Mouse (Mus musculus): ENCODE data around the gene Npc2. TPM values are rescaled to one million over a fixed set of nuclear protein-coding genes. Genes with fewer than 3 reads are reported as not detected.

Npc2 gene
- polyA plus RNA-seq, 1 experiment from 2014 or later, result 56.5 TPM

- Histone ChIP-seq H3K4me1 (replicated peaks) (no peaks in the 10 kb centered on the region), H3K27me3 (replicated peaks) (no peaks in the 10 kb centered on the region), H3K27ac (ENCODE audit: poor library complexity, severe bottlenecking) (no peak overlapping the region), H3K4me2 (no peak overlapping the region), H3K36me3 (no peaks in the 10 kb centered on the region), H3K4me3 (no peak overlapping the region), H3K9ac (no peak overlapping the region), H3K9me3 (replicated peaks) (no peaks in the 10 kb centered on the region)
- WGBS, result 47% methylated on average over 4 of the region's 4 CpGs
- no peak for ATAC-seq (ENCODE audit: insufficient number of reproducible peaks, low FRiP score)
Observed at GRCm38 (mm10) chr12:84726986-84727385, 46.0 kb downstream of the Npc2 start.

DNA sequence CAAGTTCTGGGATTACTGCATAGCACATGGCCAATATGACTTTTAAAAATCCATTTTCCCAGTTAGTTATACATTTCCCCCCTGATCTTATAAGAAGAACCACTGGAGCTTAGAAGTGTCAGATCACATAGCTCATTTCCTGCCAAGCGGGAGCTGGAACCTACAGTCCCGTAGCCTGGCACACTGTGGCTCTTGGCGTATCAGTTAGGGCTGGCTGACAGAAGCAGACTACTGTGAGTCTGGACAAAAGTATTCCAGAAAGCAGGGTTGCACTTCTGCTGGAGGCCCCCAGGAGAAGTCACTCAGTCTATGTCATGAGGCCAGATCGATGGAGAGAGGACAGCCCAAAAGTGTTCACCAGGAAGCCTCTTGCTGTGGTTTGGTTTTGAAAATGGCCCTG is 46.6 kb downstream of the Npc2 start:
- 73% methylated on average over 4 of the region's 4 CpGs for WGBS

DNA sequence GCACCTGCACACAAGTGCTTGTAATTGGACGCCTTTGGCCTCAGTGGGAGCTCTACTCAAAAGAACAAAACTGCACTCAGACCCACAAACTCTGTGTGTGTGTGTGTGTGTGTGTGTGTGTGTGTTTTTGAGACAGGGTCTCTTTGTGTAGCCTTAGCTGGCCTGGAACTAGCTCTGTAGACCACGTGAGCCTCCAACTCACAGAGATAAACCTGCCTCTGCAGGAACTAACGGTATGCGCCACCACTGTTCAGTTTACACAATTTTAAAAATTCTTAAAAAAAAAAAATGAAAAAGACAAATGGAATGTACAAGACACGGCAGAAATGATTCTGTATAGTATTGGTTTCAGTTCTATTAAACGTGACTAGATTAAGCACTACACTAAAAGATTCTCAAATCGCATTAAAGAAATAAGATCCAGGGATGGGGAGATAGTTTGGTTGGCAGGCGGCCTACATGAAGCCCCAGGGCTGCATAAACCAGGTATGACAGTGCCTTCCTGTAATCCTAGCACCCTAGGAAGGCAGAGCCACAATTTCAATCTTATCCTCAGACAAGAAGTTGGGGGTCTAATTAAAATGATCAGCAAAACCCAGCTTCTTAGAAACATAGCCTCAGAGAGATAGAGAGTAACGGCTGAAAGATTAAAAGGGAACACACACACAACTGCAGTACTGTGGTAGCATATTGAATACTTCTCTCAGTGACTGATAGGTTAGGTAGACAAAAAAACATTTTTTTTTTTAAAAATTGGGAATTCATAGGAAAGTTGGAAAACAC is 54.3 kb downstream of the Npc2 start:
- Histone ChIP-seq H3K9me3 (replicated peaks) (no peaks in the 10 kb centered on the region), H3K36me3 (no peaks in the 10 kb centered on the region), H3K4me3 (no peak overlapping the region), H3K4me2 (no peak overlapping the region), H3K4me1 (replicated peaks) (no peaks in the 10 kb centered on the region), H3K27me3 (replicated peaks) (no peaks in the 10 kb centered on the region), H3K9ac (no peak overlapping the region), H3K27ac (ENCODE audit: poor library complexity, severe bottlenecking) (no peak overlapping the region)
- ATAC-seq (ENCODE audit: insufficient number of reproducible peaks, low FRiP score), result no peak
- 79% methylated on average over 9 of the region's 9 CpGs for WGBS

More for the DNA sequence above, 46.6 kb downstream of the Npc2 start:
- H3K9me3 ChIP-seq (replicated peaks), result no peaks in the 10 kb centered on the region
- no peak overlapping the region for H3K4me2 ChIP-seq
- no peak for ATAC-seq (ENCODE audit: insufficient number of reproducible peaks, low FRiP score)
- no peaks in the 10 kb centered on the region for H3K4me1 ChIP-seq (replicated peaks)
- no peak overlapping the region for H3K9ac ChIP-seq
- no peaks in the 10 kb centered on the region for H3K27me3 ChIP-seq (replicated peaks)
- no peak overlapping the region for H3K27ac ChIP-seq (ENCODE audit: poor library complexity, severe bottlenecking)
- H3K36me3 ChIP-seq, result no peaks in the 10 kb centered on the region
- H3K4me3 ChIP-seq, result no peak overlapping the region

DNA sequence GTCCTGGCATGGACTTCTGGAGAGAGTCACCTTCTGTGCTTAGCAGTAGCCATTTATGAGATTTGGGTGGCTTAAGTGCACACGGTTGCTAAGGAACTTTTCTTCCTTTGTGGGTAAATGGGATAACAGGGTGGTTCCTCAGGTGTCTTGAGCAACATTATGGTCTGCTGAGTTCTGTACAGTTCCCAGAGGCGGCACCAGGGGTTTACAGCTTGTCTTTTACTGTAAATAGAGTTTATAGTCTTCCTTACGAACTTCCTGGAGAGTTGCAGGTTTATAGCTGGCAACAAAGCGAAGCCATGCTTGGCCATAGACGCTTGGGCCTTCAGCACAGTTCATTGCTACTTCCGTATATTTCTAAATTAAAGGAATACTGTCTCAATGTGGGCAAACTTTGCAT is 58.4 kb downstream of the Npc2 start:
- no peak overlapping the region for H3K9ac ChIP-seq
- peaks cover 6% of the 10 kb centered on the region for H3K4me1 ChIP-seq (replicated peaks)
- H3K9me3 ChIP-seq (replicated peaks), result no peaks in the 10 kb centered on the region
- H3K4me3 ChIP-seq, result no peak overlapping the region
- WGBS, result 75% methylated on average over 6 of the region's 6 CpGs
- ATAC-seq (ENCODE audit: insufficient number of reproducible peaks, low FRiP score), result no peak
- no peaks in the 10 kb centered on the region for H3K27me3 ChIP-seq (replicated peaks)
- no peak overlapping the region for H3K4me2 ChIP-seq
- H3K36me3 ChIP-seq, result no peaks in the 10 kb centered on the region
- H3K27ac ChIP-seq (ENCODE audit: poor library complexity, severe bottlenecking), result no peak overlapping the region

- no peaks in the 10 kb centered on the region for H3K27me3 ChIP-seq (replicated peaks)
- no peak overlapping the region for H3K9ac ChIP-seq
- H3K4me2 ChIP-seq, result no peak overlapping the region
- ATAC-seq (ENCODE audit: insufficient number of reproducible peaks, low FRiP score), result no peak
- 9% methylated on average over 14 of the region's 14 CpGs for WGBS
- H3K4me3 ChIP-seq, result no peak overlapping the region
- H3K4me1 ChIP-seq (replicated peaks), result peaks cover 7% of the 10 kb centered on the region
- no peak overlapping the region for H3K27ac ChIP-seq (ENCODE audit: poor library complexity, severe bottlenecking)
- no peaks in the 10 kb centered on the region for H3K9me3 ChIP-seq (replicated peaks)
- H3K36me3 ChIP-seq, result no peaks in the 10 kb centered on the region
Observed at GRCm38 (mm10) chr12:84709842-84710439, 63.0 kb downstream of the Npc2 start.

GRCm38 (mm10) chr12:84707804-84708203 is 65.1 kb downstream of the Npc2 start:
- peaks cover 7% of the 10 kb centered on the region for H3K4me1 ChIP-seq (replicated peaks)
- H3K27ac ChIP-seq (ENCODE audit: poor library complexity, severe bottlenecking), result no peak overlapping the region
- no peak overlapping the region for H3K9ac ChIP-seq
- ATAC-seq (ENCODE audit: insufficient number of reproducible peaks, low FRiP score), result no peak
- WGBS, result 65% methylated on average over 4 of the region's 4 CpGs
- H3K27me3 ChIP-seq (replicated peaks), result peaks cover 4% of the 10 kb centered on the region
- H3K4me2 ChIP-seq, result no peak overlapping the region
- no peaks in the 10 kb centered on the region for H3K9me3 ChIP-seq (replicated peaks)
- H3K4me3 ChIP-seq, result no peak overlapping the region
- H3K36me3 ChIP-seq, result no peaks in the 10 kb centered on the region

DNA sequence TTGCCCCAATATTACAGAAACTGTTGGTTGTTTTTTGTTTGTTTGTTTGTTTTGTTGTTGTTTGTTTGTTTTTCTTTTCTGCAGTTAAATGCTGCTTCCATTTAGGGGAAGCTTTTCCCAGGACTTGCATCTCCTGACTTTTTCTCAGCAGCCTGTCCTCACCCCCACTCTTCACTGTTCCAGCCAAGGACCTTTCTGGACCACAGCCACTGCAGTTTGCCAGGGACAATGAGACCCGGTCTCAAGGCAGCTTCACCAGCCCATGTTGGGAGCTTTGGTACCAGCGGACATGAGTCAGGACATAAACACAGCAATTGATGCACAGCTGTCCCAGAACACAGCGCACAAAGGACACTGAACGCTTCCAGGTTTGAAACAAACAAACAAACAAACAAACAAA is 66.1 kb downstream of the Npc2 start:
- H3K4me2 ChIP-seq, result no peak overlapping the region
- H3K27ac ChIP-seq (ENCODE audit: poor library complexity, severe bottlenecking), result no peak overlapping the region
- H3K9ac ChIP-seq, result no peak overlapping the region
- no peak overlapping the region for H3K4me3 ChIP-seq
- 73% methylated on average over 4 of the region's 4 CpGs for WGBS
- ATAC-seq (ENCODE audit: insufficient number of reproducible peaks, low FRiP score), result no peak
- H3K27me3 ChIP-seq (replicated peaks), result peaks cover 13% of the 10 kb centered on the region
- no peaks in the 10 kb centered on the region for H3K9me3 ChIP-seq (replicated peaks)
- peaks cover 7% of the 10 kb centered on the region for H3K4me1 ChIP-seq (replicated peaks)
- no peaks in the 10 kb centered on the region for H3K36me3 ChIP-seq

Other genes starting within 250 kb of the Npc2 start
- gene Vsx2, start 203.4 kb downstream of the Npc2 start, polyA plus RNA-seq (2016; fragmentation: Nextera tagmentation; extraction: Ambion mirVana), result not detected in 2 replicates
- 10.3 and 10.4 TPM in 2 replicates for gene Abcd4, start 155.7 kb downstream of the Npc2 start, polyA plus RNA-seq (2016; fragmentation: Nextera tagmentation; extraction: Ambion mirVana)
- not detected in 2 replicates for gene Vrtn, start 132.1 kb downstream of the Npc2 start, polyA plus RNA-seq (2016; fragmentation: Nextera tagmentation; extraction: Ambion mirVana)
- not detected in 2 replicates for gene Syndig1l, start 74.3 kb downstream of the Npc2 start, polyA plus RNA-seq (2016; fragmentation: Nextera tagmentation; extraction: Ambion mirVana)
- 127 and 137 TPM in 2 replicates for gene Isca2, start 99 bp upstream of the Npc2 start, polyA plus RNA-seq (2016; fragmentation: Nextera tagmentation; extraction: Ambion mirVana)
- 0.50 and 0.68 TPM in 2 replicates for gene Ltbp2, start 103.4 kb upstream of the Npc2 start, polyA plus RNA-seq (2016; fragmentation: Nextera tagmentation; extraction: Ambion mirVana)
- gene Fcf1, start 197.7 kb upstream of the Npc2 start, polyA plus RNA-seq (2016; fragmentation: Nextera tagmentation; extraction: Ambion mirVana), result 79.4 and 80.3 TPM in 2 replicates
- 14.4 and 15.4 TPM in 2 replicates for gene Arel1, start 197.7 kb upstream of the Npc2 start, polyA plus RNA-seq (2016; fragmentation: Nextera tagmentation; extraction: Ambion mirVana)
- gene Ylpm1, start 223.2 kb upstream of the Npc2 start, polyA plus RNA-seq (2016; fragmentation: Nextera tagmentation; extraction: Ambion mirVana), result 21.1 and 24.3 TPM in 2 replicates